ENCODE assay signal across 24 mouse cellular contexts in the genomic region with DNA sequence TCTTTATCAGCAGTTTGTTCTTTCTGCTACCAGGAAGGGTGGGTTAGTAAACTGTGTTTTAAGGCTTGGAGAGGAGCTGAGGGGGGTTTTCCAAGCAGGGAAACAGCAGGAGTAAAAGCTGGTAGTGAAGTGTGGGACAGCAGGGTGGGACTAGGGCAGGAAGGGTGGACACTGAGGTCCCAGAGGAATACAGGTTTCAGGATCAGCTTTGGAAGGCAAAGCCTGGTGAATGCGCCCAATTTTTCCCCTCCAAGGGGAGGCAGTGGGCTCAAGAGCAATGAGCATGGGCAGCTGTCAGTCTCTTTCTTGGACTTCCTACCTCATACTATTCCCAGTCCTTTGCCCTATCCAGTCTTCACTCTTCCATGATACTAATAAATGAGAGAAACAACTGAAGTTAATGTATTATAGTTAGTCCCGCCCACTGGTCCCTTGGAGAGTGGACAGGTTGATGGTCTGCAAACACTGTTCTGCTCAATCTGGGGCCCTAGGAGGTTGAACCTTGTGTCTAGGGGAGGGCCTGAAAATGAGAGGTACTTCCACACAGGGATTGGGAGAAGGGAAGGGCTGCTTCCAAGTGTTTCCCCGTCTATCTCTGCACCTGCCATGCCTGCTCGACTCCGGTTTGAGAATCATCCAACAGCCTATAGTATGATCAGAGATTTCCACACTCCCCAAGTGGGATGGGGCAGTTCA. TPM values are rescaled to one million over a fixed set of nuclear protein-coding genes. Genes with fewer than 3 reads are reported as not detected.
DNase-seq lines count a peak whose midpoint lies in the region; ATAC-seq and TF ChIP-seq lines count a peak whose summit lies in the region.
"Had no signal": no experiment of that assay in that cellular context is flagged by ENCODE, and none has a peak within 500 bp of the region (broad histone marks: within the 10 kb centered on the region; RNA-seq: fewer than 3 reads in every experiment).

No protein-coding gene starts in this region.

- 64% methylated on average over 5 of the region's 5 CpGs for WGBS in liver, embryonic 14.5 days (ENCODE audit: insufficient replicate concordance)
- WGBS in liver, postnatal 0 days (ENCODE audit: insufficient replicate concordance): 78% methylated on average over 5 of the region's 5 CpGs
- 90% methylated on average over 5 of the region's 5 CpGs for WGBS in hindbrain, embryonic 11.5 days

- peak; percentile 82 for DNase-seq in heart, adult 11 months
- no peak for DNase-seq in heart, adult 8-10 months (ENCODE audit: low spot score)
- DNase-seq in liver, embryonic 14.5 days (ENCODE audit: low read depth in 3 of 3, low spot score in 3 of 3): peak in 1 of 3 experiments; percentile 12
- no peak for DNase-seq in liver
- peak; percentile 24 for DNase-seq in liver, postnatal 0 days
- DNase-seq in cerebellum, postnatal 10 days: no peak
- no peak for DNase-seq in hindbrain, embryonic 11.5 days (ENCODE audit: low spot score)
- DNase-seq: cerebellum, adult 11-12 months; gastrocnemius, postnatal 25 days; kidney, adult 11 months; layer of hippocampus, postnatal 36 days; lung, embryonic 14.5 days; thymus, postnatal 36 days had no signal

- ATAC-seq in liver, embryonic 14.5 days (ENCODE audit: insufficient read depth): peak; percentile 39; the same call in 1 of the 2 replicates
- ATAC-seq in liver, postnatal 0 days: peak; percentile 54; the same call in 1 of the 2 replicates
- no peak for ATAC-seq in granulocyte monocyte progenitor cell, adult 5-6 weeks (replicated peaks; ENCODE audit: poor library complexity, severe bottlenecking)
- ATAC-seq in hindbrain, embryonic 11.5 days (ENCODE audit: low FRiP score): no peak
- ATAC-seq: activated CD4-positive, CD25-positive, alpha-beta regulatory T cell, adult 4 months had no signal

- H3K4me3 ChIP-seq in liver, embryonic 14.5 days (ENCODE audit: insufficient read depth in 1 of 2, low read depth in 2 of 2, low read length in 2 of 2): no peak overlapping the region
- H3K4me3 ChIP-seq in liver, postnatal 0 days (ENCODE audit: low read depth, low read length): no peak overlapping the region
- no peak overlapping the region for H3K4me3 ChIP-seq in hindbrain, embryonic 11.5 days (ENCODE audit: low read depth, low read length)
- H3K4me3 ChIP-seq: erythroblast, embryonic 14.5 days; forebrain, embryonic 13.5 days; heart, embryonic 12.5 days; hindbrain, embryonic 15.5 days; limb, embryonic 13.5 days; midbrain, embryonic 12.5 days; neural tube, embryonic 12.5 days had no signal

- no peaks in the 10 kb centered on the region for H3K36me3 ChIP-seq in liver, embryonic 14.5 days (replicated peaks; ENCODE audit: control insufficient read depth, insufficient read depth, low read depth)
- no peaks in the 10 kb centered on the region for H3K36me3 ChIP-seq in liver, postnatal 0 days (replicated peaks; ENCODE audit: insufficient read depth, low read length)
- no peaks in the 10 kb centered on the region for H3K36me3 ChIP-seq in hindbrain, embryonic 11.5 days (ENCODE audit: control insufficient read depth, insufficient read depth, low read length)
- H3K36me3 ChIP-seq: G1E; hindbrain, embryonic 15.5 days; midbrain, embryonic 12.5 days; neural tube, embryonic 12.5 days had no signal

- TF ChIP-seq EP300 in liver, embryonic 14.5 days (IDR thresholded peaks at IDR 0.05; ENCODE audit: low read depth): no peak
- no peak for TF ChIP-seq EP300 in liver, postnatal 0 days (IDR thresholded peaks at IDR 0.05; ENCODE audit: low read depth)

- H3K27me3 ChIP-seq in liver, embryonic 14.5 days (ENCODE audit: control insufficient read depth, insufficient read depth, low read length): no peaks in the 10 kb centered on the region
- H3K27me3 ChIP-seq in liver, postnatal 0 days (ENCODE audit: insufficient read depth, low read length): no peaks in the 10 kb centered on the region
- no peaks in the 10 kb centered on the region for H3K27me3 ChIP-seq in hindbrain, embryonic 11.5 days (ENCODE audit: control insufficient read depth, insufficient read depth, low read length)
- H3K27me3 ChIP-seq: forebrain, embryonic 13.5 days; heart, embryonic 12.5 days; hindbrain, embryonic 15.5 days; limb, embryonic 13.5 days; midbrain, embryonic 12.5 days; neural tube, embryonic 12.5 days had no signal

- no peak overlapping the region for H3K27ac ChIP-seq in liver, embryonic 14.5 days
- no peak overlapping the region for H3K27ac ChIP-seq in liver, postnatal 0 days (ENCODE audit: low read depth)
- no peak overlapping the region for H3K27ac ChIP-seq in hindbrain, embryonic 11.5 days (ENCODE audit: low read depth, low read length)
- H3K27ac ChIP-seq: forebrain, embryonic 13.5 days; hindbrain, embryonic 15.5 days; limb, embryonic 13.5 days; macrophage; midbrain, embryonic 12.5 days; neural tube, embryonic 12.5 days had no signal

- no peak overlapping the region for H3K4me2 ChIP-seq in liver, embryonic 14.5 days (ENCODE audit: low read depth)
- no peak overlapping the region for H3K4me2 ChIP-seq in liver, postnatal 0 days (ENCODE audit: low read depth, low read length)
- H3K4me2 ChIP-seq in hindbrain, embryonic 11.5 days (replicated peaks; ENCODE audit: low read depth, low read length): no peak overlapping the region
- H3K4me2 ChIP-seq: forebrain, embryonic 13.5 days; heart, embryonic 12.5 days; hindbrain, embryonic 15.5 days; limb, embryonic 13.5 days; lung, embryonic 14.5 days; midbrain, embryonic 12.5 days; neural tube, embryonic 12.5 days had no signal

- no peak for TF ChIP-seq CTCF in liver, embryonic 14.5 days (IDR thresholded peaks at IDR 0.05; ENCODE audit: low read depth)
- no peak for TF ChIP-seq CTCF in liver, postnatal 0 days (IDR thresholded peaks at IDR 0.05; ENCODE audit: low read depth)

- no peaks in the 10 kb centered on the region for H3K9me3 ChIP-seq in liver, embryonic 14.5 days (ENCODE audit: control insufficient read depth, low read length)
- H3K9me3 ChIP-seq in liver, postnatal 0 days (ENCODE audit: low read length): no peaks in the 10 kb centered on the region
- no peaks in the 10 kb centered on the region for H3K9me3 ChIP-seq in hindbrain, embryonic 11.5 days (ENCODE audit: control insufficient read depth, low read length)
- H3K9me3 ChIP-seq: forebrain, embryonic 13.5 days; G1E; heart, embryonic 12.5 days; hindbrain, embryonic 15.5 days; limb, embryonic 13.5 days; midbrain, embryonic 12.5 days; neural tube, embryonic 12.5 days had no signal

- H3K4me1 ChIP-seq in liver, embryonic 14.5 days (replicated peaks; ENCODE audit: control insufficient read depth in 2 of 2, insufficient read depth in 2 of 2, low read length in 1 of 2): peaks cover 0 to 6% of the 10 kb centered on the region in 2 experiments; a peak in 2 of 4 replicates
- no peaks in the 10 kb centered on the region; the same call in 1 of the 2 replicates for H3K4me1 ChIP-seq in liver, postnatal 0 days (ENCODE audit: insufficient read depth)
- no peaks in the 10 kb centered on the region for H3K4me1 ChIP-seq in hindbrain, embryonic 11.5 days (replicated peaks; ENCODE audit: control insufficient read depth, insufficient read depth, low read length)

- H3K9ac ChIP-seq in liver, embryonic 14.5 days (replicated peaks): no peak overlapping the region
- no peak overlapping the region for H3K9ac ChIP-seq in liver, postnatal 0 days (replicated peaks)
- no peak overlapping the region for H3K9ac ChIP-seq in hindbrain, embryonic 11.5 days (ENCODE audit: low read depth, low read length)
- H3K9ac ChIP-seq: forebrain, embryonic 13.5 days; heart, embryonic 12.5 days; hindbrain, embryonic 15.5 days; limb, embryonic 13.5 days; lung, embryonic 14.5 days; midbrain, embryonic 12.5 days; neural tube, embryonic 12.5 days had no signal

RNA-seq across cellular contexts. Expression of a gene that starts 36.6 kb away (rescaled TPM):
- total RNA-seq in heart, adult 8-10 months (2022): 100 to 1,000 TPM; 332 to 446 (median 375) TPM
- polyA plus RNA-seq in liver, embryonic 14.5 days (2012; rRNA removed): 0.35 and 0.83 TPM in 2 replicates
- polyA plus RNA-seq in liver, embryonic 14.5 days (2014; fragmentation: Nextera tagmentation; extraction: Ambion mirVana): 1.5 and 1.7 TPM in 2 replicates
- 3.5 and 4.0 TPM in 2 replicates for polyA plus RNA-seq in liver, postnatal 0 days (2015; fragmentation: Nextera tagmentation; extraction: Ambion mirVana)
- 5.8 and 12.1 TPM in 2 replicates for total RNA-seq in granulocyte monocyte progenitor cell, adult 5-6 weeks (2014; fragmentation: Nextera tagmentation)
- total RNA-seq in granulocyte monocyte progenitor cell, adult 5-6 weeks (2017): 14.1 and 14.8 TPM in 2 replicates
- 6.0 and 14.1 TPM in 2 replicates for polyA plus RNA-seq in hindbrain, embryonic 11.5 days (2014; fragmentation: Nextera tagmentation; extraction: Ambion mirVana)

RNA-seq across cellular contexts. Expression of a gene that starts 58.9 kb away (rescaled TPM):
- total RNA-seq in heart, adult 8-10 months (2022): 100 to 1,000 TPM; 209 to 232 (median 227) TPM
- polyA plus RNA-seq in liver, embryonic 14.5 days (2012; rRNA removed): 120 and 178 TPM in 2 replicates
- 183 and 201 TPM in 2 replicates for polyA plus RNA-seq in liver, embryonic 14.5 days (2014; fragmentation: Nextera tagmentation; extraction: Ambion mirVana)
- 129 and 134 TPM in 2 replicates for polyA plus RNA-seq in liver, postnatal 0 days (2015; fragmentation: Nextera tagmentation; extraction: Ambion mirVana)
- total RNA-seq in granulocyte monocyte progenitor cell, adult 5-6 weeks (2014; fragmentation: Nextera tagmentation): 1,036 and 1,157 TPM in 2 replicates
- total RNA-seq in granulocyte monocyte progenitor cell, adult 5-6 weeks (2017): 748 and 899 TPM in 2 replicates
- polyA plus RNA-seq in hindbrain, embryonic 11.5 days (2014; fragmentation: Nextera tagmentation; extraction: Ambion mirVana): 462 and 475 TPM in 2 replicates

Comparison
In these comparisons a context has a peak if more than half of its experiments do, and no peak if none do; other contexts are left out.
1. DNase-seq: peak in heart, adult 11 months (single experiment) and liver, postnatal 0 days (single experiment); none in heart, adult 8-10 months (single experiment), liver (single experiment), cerebellum, postnatal 10 days (0 of 2) and hindbrain, embryonic 11.5 days (single experiment).
2. ATAC-seq: peak in liver, embryonic 14.5 days (single experiment) and liver, postnatal 0 days (single experiment); none in granulocyte monocyte progenitor cell, adult 5-6 weeks (single experiment) and hindbrain, embryonic 11.5 days (single experiment).